Mouse (Mus musculus) lung, postnatal 0 days (tissue): ENCODE measurements at regions not wholly inside any gene's neighbourhood (a gene's known extent, or its start where the extent isn't known, plus 50 kb on each side); places are given as distances from the start of the nearest gene placed in this dataset.

Source experiments
- ATAC-seq: fragments of 200-750 bp; cut with Nextera tagmentation; 2 replicates; pipeline ENCODE4 v1.8.0; 2017; ENCODE audit warnings: moderate library complexity
- DNase-seq: peaks from one replicate; pipeline ENCODE4 v3.0.0-alpha.2; 2016; ENCODE audit warnings: low spot score
- H3K27ac ChIP-seq: fragments of 300-500 bp; sonication (generic); 2 replicates; pipeline ENCODE4 v1.5.1; 2014; ENCODE audit warnings: antibody characterized with exemption, mild to moderate bottlenecking, low read length, mixed read lengths
- H3K27me3 ChIP-seq: fragments of 300-500 bp; sonication (generic); replicated peaks from 2 replicates; pipeline ENCODE4 v1.6.1; 2014; ENCODE audit warnings: low read length, mixed read lengths; ENCODE audit not compliant: insufficient read depth
- H3K36me3 ChIP-seq: fragments of 300-500 bp; sonication (generic); 2 replicates; pipeline ENCODE4 v1.6.1; 2014; ENCODE audit warnings: low read length, mixed read lengths; ENCODE audit not compliant: insufficient read depth
- H3K4me1 ChIP-seq: fragments of 300-500 bp; sonication (generic); 2 replicates; pipeline ENCODE4 v1.6.1; 2014; ENCODE audit warnings: antibody characterized with exemption, low read depth, low read length, mixed read lengths; ENCODE audit not compliant: insufficient read depth
- H3K4me2 ChIP-seq: fragments of 300-500 bp; sonication (generic); replicated peaks from 2 replicates; pipeline ENCODE4 v1.6.1; 2014; ENCODE audit warnings: low read depth, mild to moderate bottlenecking, low read length, moderate library complexity, mixed read lengths
- H3K4me3 ChIP-seq: fragments of 300-500 bp; sonication (generic); 2 replicates; pipeline ENCODE4 v1.5.1; 2014; ENCODE audit warnings: low read depth, low read length
- H3K9ac ChIP-seq: fragments of 300-500 bp; sonication (generic); replicated peaks from 2 replicates; pipeline ENCODE4 v1.6.1; 2014; ENCODE audit warnings: low read depth, mild to moderate bottlenecking
- H3K9me3 ChIP-seq: fragments of 300-500 bp; sonication (generic); 2 replicates; pipeline ENCODE4 v1.6.1; 2016; ENCODE audit warnings: low read length, mixed read lengths
- CTCF ChIP-seq: IDR thresholded peaks from 2 replicates; pipeline ENCODE4 v1.5.1; 2016; ENCODE audit warnings: antibody characterized with exemption, mild to moderate bottlenecking
- EP300 ChIP-seq: IDR thresholded peaks from 2 replicates; pipeline ENCODE4 v1.6.1; 2016; ENCODE audit warnings: antibody characterized with exemption, mild to moderate bottlenecking, control low read depth
- WGBS: fragments of 180-500 bp; shearing (Covaris S2); extraction: QIAGEN DNeasy Blood & Tissue Kit; methylation state at CpG from one replicate; pipeline ENCODE4 v1.1.7; 2014; 5-methylcytosine and 5-hydroxymethylcytosine counted together

DNA sequence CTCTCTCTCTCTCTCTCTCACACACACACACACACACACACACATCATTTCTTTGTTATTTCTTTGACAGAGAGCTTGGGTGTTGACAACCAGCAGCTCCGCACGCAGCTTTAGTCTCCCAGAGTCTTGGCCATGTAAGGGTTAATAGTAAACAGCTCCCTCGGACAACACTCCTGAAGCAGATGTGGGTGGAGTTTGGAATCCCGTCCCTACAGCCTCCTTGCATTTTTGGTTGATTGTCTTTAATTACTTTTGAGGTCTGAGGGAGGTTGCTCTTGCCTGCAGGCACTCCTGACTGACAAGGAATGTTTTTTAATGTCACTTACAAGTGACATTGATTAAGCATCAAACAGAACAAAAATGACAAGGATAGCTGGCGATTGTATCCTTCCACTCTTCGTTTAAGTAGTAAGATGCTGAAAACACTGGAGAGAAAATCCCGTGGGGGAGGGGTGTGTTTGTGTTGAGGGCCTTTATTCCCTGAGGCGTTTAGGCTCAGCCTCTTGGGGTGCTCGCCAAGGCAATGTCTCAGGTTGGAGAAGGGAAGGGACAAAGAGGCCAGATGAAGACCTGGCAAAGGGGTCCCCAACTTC, 184.1 kb downstream of the Tfap2c start:
- Histone ChIP-seq H3K9ac (no peak overlapping the region), H3K36me3 (no peaks in the 10 kb centered on the region), H3K9me3 (no peaks in the 10 kb centered on the region), H3K27me3 (peaks cover 55% of the 10 kb centered on the region), H3K4me2 (no peak overlapping the region), H3K27ac (no peak overlapping the region), H3K4me3 (no peak overlapping the region), H3K4me1 (0 out of 2 replicates have a peak, but pooled peaks cover 1% of the 10 kb centered on the region)
- no peak for TF ChIP-seq EP300
- no peak for TF ChIP-seq CTCF
- DNase-seq (no peak), ATAC-seq (no peak)
- WGBS, result 6% methylated on average over 9 of the region's 9 CpGs

DNA sequence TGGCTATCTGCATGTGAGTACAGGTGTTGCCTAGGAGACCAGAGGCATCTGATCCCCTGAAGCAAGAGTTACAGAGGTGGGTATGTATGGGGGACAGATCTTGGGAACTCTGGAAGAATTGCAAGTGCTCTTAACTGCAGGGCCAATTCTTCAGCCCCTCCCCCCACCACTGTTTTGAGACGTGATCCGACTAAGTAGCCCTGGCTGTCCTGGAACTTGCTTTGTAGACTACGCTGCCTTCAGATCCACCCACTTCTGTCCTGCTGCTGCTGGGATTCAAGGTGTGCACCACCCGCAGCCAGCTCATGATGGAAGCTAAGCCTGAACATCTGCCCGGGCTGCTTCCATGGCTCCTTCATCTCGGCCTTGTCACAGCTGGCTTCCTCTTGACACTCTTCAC, 186.2 kb downstream of the Tfap2c start:
- DNase-seq, result no peak
- no peaks in the 10 kb centered on the region for H3K36me3 ChIP-seq
- H3K4me3 ChIP-seq, result no peak overlapping the region
- ATAC-seq, result no peak
- H3K4me1 ChIP-seq, result no peaks in the 10 kb centered on the region
- WGBS, result 26% methylated on average over 6 of the region's 6 CpGs
- TF ChIP-seq CTCF (no peak), EP300 (no peak)
- no peak overlapping the region for H3K27ac ChIP-seq
- H3K9ac ChIP-seq, result no peak overlapping the region
- no peak overlapping the region for H3K4me2 ChIP-seq
- H3K9me3 ChIP-seq, result no peaks in the 10 kb centered on the region
- H3K27me3 ChIP-seq, result peaks cover 39% of the 10 kb centered on the region

DNA sequence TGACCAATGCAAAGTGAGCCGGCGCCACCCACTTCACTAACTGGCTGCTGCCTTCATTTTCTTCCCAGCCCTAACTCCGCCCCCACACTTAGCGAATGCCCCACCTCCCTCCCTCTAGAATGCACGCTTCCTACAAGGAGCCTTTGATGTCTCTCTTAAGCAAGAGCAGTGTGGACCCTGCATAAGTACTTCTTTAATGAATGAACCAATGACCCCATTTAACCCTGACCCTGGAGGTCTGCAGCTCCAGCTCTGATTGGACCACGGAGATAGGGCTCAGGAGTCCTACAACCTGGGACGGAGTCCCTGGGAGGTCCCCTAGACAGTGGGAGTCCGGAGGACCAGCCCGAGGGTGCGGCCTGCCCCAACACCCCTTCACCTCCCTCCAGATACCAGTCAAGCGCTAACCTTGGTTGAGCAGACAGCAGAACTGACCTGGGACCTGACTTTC, 189.7 kb downstream of the Tfap2c start:
- 0 out of 2 replicates have a peak, but pooled peaks have one; percentile 16 for ATAC-seq
- H3K4me2 ChIP-seq, result no peak overlapping the region; the same call in none of the 2 replicates

DNA sequence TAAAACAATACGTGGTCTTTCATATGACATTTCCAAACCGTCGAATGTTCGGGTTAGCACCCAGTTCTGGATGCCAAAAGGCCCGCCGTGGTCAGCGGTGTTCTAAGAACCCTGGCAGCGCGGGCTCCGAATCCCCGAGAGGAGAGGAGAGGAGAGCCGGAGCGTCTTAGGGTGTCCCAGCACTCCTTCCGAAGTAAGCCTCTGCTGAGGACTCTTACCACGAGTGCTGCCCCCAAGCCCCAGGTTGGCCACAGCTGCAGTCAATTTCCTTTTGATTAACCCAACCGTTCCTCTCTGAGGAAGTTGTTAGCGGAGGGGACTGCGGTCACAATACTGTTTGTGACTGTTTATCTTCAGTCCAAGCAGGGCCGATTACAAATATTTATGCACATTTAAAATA, 190.1 kb downstream of the Tfap2c start:
- 10% methylated on average over 18 of the region's 19 CpGs for WGBS
- DNase-seq (no peak), ATAC-seq (no peak)
- Histone ChIP-seq H3K4me2 (peak overlapping the region; percentile 18; the same call in 1 of the 2 replicates), H3K9me3 (no peaks in the 10 kb centered on the region), H3K4me3 (no peak overlapping the region), H3K36me3 (no peaks in the 10 kb centered on the region), H3K9ac (no peak overlapping the region), H3K4me1 (no peaks in the 10 kb centered on the region), H3K27ac (no peak overlapping the region), H3K27me3 (0 out of 2 replicates have a peak, but pooled peaks cover 7% of the 10 kb centered on the region)
- TF ChIP-seq CTCF (no peak), EP300 (no peak)

More for the DNA sequence above, 189.7 kb downstream of the Tfap2c start:
- Histone ChIP-seq H3K27ac (no peak overlapping the region), H3K4me1 (no peaks in the 10 kb centered on the region), H3K4me3 (no peak overlapping the region), H3K9me3 (no peaks in the 10 kb centered on the region), H3K36me3 (no peaks in the 10 kb centered on the region), H3K9ac (no peak overlapping the region), H3K27me3 (peaks cover 9% of the 10 kb centered on the region; the same call in 1 of the 2 replicates)
- 15% methylated on average over 11 of the region's 11 CpGs for WGBS
- DNase-seq, result peak; percentile 37
- TF ChIP-seq CTCF (no peak), EP300 (no peak)

DNA sequence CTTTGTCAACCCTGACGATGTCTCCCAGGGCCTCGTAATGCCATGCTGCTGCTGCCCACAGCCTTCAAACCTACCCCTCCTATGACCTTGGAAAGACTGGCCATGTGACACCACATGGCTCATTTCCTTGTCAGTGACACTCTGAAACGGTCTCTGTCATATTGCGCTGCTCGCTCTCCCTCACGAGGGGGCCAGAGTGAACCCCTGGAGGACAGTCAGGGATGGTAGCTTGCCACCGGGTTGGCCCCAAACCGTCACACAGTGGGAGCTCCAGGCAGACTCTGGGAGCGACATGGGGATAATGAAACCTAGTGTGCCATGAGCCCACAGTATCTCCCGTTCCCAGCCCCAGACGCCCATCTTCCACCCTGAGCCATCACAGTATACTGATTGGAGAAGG, 188.8 kb downstream of the Bmp7 start:
- no peak for ATAC-seq
- no peaks in the 10 kb centered on the region for H3K9me3 ChIP-seq
- no peak overlapping the region for H3K27ac ChIP-seq
- no peak overlapping the region for H3K9ac ChIP-seq
- no peaks in the 10 kb centered on the region for H3K36me3 ChIP-seq
- no peaks in the 10 kb centered on the region for H3K27me3 ChIP-seq
- no peak overlapping the region for H3K4me2 ChIP-seq
- no peak for DNase-seq
- no peak for TF ChIP-seq EP300
- TF ChIP-seq CTCF, result no peak
- 64% methylated on average over 11 of the region's 11 CpGs for WGBS
- no peaks in the 10 kb centered on the region for H3K4me1 ChIP-seq
- no peak overlapping the region for H3K4me3 ChIP-seq

DNA sequence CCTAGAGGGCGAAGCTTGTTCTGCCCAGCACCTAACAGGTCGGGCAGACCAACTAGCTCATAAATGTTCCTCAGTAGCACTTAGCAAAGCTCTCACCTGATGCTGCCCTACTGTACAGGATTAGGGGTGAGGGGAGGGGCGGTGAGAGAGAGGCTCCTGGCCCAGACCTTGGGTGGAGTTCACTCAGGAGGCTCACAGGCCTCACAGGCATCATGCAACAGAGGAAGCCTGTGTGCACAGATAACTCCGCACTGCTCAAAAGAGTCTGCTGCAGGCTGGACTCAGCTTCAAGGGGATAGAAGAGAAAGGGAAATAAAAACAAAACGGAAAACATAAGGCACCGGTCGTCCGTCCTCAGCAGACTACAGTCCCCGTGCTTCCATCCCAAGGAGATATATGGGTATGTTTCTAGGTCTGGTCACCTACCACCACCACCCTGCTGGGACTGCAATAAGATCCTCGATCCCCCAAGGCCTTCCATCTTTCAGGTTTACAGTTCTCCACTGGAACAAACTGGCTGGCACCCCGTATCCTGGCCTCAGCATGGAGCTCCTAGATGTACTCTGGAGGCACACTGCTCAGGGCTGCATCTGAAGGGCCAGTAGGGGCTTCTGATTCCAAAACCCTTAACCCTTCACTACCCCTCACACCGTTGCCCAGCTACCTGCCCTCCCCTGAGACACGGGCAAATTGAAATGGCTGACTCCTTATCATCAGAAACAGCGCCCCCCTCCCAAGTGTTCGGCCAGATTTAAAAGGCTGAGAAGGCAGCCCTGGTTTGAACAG, 184.2 kb downstream of the Bmp7 start:
- 59% methylated on average over 15 of the region's 15 CpGs for WGBS
- H3K9me3 ChIP-seq, result no peaks in the 10 kb centered on the region
- H3K27ac ChIP-seq, result no peak overlapping the region
- no peak for DNase-seq
- no peaks in the 10 kb centered on the region for H3K36me3 ChIP-seq
- no peaks in the 10 kb centered on the region for H3K4me1 ChIP-seq
- no peak overlapping the region for H3K4me2 ChIP-seq
- H3K27me3 ChIP-seq, result 0 out of 2 replicates have a peak, but pooled peaks cover 4% of the 10 kb centered on the region
- no peak overlapping the region for H3K9ac ChIP-seq
- no peak overlapping the region for H3K4me3 ChIP-seq
- TF ChIP-seq CTCF (no peak), EP300 (no peak)
- ATAC-seq, result no peak
